Mouse (Mus musculus) left cerebral cortex, adult 8-10 months (tissue): ENCODE measurements around the gene Eps8. TPM values are rescaled to one million over a fixed set of nuclear protein-coding genes. Genes with fewer than 3 reads are reported as not detected.
"Not testable (repeated sequence)": the region's sequence is repeated elsewhere in the genome, so short reads cannot be mapped to it uniquely, and the experiment has no call there.

Experiments used
- DNase-seq, 2 experiments: peaks; one replicate each; pipeline ENCODE4 v3.0.0; 2022; ENCODE audit warnings: low spot score in 2 of 2
- total RNA-seq, 4 experiments: library from RNA; stranded (reverse); gene quantifications; 2 replicates each; pipeline ENCODE4 v1.2.4; 2022

Eps8 gene
- total RNA-seq, 4 experiments from 2014 or later, result 26.7 to 32.0 (median 30.2) TPM

DNA sequence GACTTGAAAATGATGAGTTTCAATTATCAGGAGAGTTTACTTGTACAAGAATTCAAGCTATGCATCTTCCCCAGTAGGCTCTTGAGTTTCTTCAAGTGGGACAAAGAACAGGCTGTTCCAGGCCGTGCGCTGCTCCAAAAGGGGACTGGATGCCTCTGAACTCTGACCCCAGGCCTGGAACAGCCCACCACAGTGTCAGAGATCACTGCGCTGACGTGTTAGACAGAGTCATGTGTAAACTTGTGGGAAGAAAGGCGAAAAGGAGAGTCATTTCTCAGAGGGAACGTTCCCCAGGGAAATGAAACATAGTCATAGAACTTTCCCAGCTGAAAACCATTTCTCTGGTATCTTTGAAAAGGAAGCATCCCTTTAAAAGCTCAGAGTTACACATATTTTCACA is 167.2 kb downstream of the Eps8 start:
- no peak for DNase-seq

DNA sequence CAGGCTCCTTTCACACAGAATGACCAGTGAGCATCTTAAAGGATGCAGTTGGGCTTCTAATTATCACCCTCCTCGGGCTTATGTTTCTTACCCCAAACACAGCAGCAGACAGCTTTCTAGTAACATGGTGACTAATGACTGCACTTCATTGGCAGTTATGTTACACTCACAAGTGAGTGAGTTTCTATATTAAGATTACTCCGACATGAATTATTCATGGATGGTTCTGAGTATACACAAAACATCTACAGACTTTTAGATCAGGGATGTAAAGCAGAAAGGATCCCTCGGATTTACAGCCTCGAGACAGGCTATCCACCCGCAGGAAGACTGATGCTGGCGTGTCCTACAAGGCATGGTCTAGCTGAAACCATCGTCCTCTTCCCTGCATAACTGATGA is 171.8 kb downstream of the Eps8 start:
- DNase-seq, result no peak

DNA sequence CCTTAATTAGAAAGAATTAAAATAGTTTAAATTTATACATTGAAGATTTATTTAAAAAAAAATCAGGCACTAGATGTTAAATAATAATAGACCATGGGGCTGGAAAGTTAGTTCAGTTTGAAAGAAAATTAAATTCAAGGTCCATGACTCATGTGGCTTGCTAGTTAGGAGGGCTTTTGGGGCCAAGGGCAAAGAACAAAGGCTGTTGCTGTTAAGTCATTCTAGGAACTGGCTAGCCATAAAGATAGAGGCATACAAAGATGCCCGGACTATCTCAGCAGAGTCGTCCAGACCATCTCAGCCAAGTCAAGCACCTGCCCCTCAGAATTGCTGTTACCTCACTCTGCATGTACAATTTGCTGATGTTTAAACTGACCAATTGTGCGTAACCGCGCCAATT is 179.0 kb downstream of the Eps8 start:
- DNase-seq, result not testable (repeated sequence)

DNA sequence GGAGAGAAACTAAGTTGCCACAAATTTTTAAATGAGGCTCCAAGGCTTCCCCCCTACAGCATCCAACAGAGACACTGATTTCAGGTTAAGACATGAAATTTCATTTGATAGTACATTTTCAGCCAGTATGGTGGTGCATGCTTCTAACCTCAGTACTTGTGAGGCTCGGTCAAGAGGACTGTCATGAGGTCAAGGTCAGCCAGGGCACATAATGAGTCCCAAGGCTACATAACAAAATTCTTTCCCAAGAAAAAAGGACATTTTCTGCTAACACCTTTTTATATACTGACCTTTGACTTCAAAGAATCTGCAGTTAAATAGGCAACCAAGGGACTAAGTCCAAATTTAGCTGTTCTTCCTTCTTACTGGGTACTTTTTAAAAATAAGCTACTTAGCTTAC is 181.2 kb downstream of the Eps8 start:
- no peak for DNase-seq

DNA sequence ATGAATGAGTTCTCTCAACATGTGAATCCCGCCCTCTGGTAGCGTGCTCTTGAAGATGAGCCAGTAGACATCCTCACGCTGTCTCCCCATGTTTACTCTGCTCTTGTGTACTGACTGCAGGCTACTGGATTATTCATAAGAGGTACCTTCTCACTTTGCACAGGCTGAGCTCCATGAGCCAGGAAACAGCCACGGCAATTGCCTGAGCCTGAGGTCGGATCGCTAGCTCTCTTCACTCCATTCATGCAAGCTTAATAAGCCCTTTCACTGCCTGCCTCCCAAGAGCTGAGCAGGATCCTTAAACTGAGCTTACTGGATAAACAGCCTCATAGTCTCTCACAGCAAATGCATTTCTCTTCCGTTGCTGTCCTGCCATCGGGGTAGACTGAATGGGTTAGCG is 182.5 kb downstream of the Eps8 start:
- DNase-seq, result no peak

DNA sequence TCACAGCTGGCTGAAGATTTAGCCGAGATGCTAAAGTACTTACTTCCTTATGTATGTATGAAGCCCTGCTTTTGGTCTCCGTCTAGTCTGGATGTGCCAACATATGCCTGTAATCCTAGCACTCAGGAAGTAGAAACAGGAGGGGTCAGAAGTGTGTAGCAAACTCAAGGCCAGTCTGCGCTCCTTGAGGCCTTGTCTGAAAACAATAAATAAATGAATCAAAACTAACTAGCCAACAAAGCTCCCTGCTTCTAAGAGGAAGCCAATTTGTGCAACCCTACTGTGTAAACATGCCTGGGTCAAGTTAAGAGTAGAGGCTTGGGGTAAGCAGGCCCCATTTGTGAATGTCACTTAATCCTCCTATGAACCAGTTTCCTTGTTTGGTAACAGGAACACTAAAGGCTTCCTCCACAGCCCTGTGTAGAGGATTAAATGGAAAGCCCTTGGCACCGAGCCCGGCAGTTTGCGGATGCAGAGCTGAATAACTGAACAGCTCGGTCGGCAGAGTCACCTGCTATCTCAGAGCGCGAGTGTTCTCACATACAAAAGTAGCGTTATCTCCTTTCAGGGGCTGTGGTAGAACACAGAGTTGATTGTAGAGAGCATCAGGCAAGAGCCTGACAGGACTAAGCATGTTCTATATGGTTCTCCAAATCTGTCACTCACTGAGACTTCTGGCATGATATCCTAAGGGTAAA is 183.6 kb downstream of the Eps8 start:
- peak; percentile 49 to 74 for DNase-seq

DNA sequence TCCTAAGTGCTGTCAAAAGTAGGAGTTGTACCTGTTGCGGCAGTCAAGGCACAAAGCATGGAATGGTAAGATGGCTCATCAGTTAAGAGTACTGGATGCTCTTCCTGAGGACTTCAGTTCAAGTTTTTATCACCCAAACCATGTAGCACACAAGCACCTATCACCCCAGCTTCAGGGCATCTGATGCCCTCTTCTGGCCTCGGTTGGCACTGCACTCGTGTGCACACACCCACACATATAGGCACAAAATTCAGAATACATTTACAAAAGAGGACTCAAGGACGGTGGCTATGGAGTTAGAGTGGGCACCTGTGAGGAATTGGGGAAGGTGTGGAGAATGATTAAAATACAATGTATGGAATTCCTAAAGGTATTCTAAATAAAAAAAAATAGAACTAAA is 185.1 kb downstream of the Eps8 start:
- DNase-seq, result no peak

DNA sequence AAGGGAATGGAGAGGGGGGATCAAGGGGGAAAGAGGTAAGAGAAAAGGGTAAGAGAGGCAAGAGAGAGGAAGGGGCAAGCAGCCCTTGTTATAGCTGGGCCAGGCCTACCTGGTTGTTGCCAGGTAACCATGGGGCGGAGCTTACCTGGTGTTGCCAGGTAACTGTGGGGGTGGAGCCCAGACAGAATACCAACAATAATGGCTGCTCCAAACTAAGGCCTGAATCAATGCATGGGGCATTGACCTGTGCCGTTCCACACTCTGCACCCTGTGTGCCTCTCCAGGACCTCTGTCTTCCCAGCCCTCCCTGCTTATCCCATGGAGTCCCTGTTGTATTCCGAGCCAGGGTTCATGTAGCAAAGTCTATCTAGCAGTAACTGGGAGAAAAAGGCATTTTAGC is 187.0 kb downstream of the Eps8 start:
- no peak for DNase-seq

DNA sequence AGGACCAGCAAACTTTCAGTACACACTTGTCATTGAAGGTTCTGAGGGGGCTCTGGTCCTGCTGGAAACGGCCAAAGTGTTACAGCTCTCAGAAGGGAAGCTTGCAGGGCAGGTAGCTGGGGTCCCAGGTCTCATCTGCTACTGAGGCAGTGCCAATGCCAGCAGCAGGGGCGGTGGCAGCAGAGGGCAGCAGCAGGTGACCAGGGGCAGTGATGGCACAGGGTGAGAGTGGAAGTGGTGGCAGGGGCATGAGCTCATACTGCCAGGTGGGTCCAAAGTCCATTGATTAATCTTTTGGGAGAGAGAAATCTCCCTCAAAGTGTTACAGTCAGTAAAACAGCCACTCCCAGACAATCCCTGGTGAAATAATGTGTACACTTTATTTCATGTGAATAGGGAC is 188.4 kb downstream of the Eps8 start:
- DNase-seq, result no peak

DNA sequence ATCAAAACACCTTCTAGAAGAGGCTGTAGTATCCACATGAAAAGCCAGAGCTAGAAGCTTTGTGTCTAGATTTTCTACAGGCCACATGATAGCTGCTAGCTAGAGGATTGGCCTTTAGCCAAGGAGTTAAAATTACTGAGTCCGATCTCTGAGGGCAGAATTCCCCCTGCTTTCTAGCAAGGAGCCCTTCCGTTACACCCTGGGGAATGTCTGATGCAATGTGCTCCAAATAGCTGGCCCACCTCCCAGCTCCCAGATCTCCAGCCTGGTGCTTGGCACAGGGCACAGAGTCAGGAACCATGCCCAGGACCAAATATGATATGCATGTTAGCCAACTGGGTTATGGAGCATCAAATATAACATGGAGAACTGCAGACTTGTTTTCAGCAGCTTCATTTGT is 189.4 kb downstream of the Eps8 start:
- no peak for DNase-seq

DNA sequence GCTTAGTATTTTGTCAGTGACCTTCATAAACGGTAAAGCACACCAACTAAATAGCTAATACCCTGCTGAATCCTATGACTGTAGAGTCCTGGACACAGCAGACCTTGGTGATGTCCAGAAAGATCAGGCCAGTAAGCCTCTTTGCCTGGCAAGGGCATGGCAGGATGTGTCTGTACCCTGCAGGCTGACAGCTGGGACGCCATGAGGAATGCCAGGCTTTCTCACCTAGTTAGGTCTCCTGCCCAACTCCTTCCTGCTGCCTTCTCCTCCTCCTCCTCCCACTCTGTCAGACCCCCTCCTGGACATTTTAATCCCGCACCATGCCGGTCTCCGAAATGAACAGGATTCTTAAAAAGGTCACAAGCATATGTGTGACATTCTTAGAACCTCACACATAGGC is 190.9 kb downstream of the Eps8 start:
- DNase-seq, result no peak

DNA sequence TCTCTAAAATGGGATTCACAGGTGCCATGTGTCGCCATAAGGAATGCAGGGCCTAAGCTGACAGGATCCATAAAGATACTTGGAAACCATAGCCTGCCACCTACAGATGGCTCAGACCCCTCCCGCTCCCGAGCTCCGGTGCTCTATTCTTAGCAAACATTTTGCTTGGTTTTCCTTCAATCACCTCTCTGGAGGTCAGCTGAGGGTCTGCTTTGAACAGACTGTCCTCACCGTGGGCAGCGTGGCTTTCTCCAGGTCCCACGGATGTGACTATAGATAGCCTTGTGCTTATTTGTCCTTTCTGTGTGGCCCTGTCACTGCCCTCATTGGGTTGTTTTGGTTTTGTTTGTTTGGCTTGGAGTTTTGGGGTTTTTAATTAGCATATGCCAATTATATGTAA is 196.5 kb downstream of the Eps8 start:
- no peak for DNase-seq

DNA sequence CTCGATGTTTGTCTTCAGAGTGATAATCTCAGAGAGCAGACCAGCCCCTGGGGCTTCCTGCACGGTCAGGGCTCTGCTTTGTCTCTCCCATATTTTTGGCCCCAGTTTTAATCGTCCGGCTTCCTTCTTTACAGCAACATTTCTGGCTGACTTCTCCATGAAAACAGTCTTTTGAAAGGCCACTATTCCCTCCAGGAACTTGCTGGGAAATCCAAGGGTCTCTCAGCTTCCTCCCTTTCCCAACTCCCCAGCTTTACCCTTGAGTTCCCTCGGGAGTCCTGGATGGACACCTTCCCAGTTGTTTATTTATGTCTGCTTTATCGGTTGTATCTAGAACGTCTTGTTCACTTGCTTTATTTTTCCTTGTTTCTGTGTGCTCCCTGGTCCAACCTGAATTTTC is 197.5 kb downstream of the Eps8 start:
- DNase-seq, result no peak

DNA sequence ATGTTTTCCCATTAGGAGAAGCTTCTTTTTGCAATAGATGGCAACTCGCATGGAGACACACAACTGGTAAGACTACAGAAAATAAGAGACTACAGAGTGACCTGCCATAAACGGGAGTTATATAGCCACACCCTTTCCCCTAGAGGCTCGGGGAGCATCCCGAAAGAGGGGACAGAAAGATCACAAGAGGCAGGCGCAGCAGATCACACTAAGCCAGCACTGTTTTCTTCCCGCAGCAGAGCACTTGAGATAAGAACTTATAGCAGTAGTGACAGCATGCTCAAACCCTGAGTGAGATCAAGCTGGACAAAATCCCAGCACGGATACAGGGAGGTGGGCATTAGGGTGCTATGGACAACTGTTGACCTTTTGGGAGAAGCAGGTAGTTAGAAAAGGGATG is 198.6 kb downstream of the Eps8 start:
- no peak for DNase-seq

DNA sequence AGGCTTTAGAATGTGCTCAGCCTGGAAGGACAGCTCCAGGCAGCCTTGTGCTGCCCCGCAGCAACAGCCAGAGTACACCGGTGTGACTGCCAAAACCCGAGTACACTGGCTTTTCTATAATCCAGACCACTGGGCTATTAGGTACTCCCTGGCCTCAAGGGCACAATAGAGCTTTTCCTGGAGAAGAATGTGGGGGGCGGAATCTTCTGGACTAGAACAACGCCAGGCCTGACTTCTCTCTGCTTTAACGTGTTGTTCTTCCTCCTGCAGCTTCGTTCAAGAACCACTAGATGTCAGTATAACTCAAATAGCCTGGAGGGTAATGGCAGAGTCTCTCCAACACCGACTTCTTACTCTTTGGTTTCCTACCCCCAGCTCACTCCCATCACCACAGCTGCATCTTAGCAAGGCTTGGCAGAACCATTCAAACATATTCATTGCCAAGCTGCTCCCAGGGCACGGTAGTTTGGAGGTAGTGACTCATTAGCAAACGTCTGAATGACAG is 199.1 kb downstream of the Eps8 start:
- DNase-seq, result peak in 1 of 2 experiments; percentile 15

DNA sequence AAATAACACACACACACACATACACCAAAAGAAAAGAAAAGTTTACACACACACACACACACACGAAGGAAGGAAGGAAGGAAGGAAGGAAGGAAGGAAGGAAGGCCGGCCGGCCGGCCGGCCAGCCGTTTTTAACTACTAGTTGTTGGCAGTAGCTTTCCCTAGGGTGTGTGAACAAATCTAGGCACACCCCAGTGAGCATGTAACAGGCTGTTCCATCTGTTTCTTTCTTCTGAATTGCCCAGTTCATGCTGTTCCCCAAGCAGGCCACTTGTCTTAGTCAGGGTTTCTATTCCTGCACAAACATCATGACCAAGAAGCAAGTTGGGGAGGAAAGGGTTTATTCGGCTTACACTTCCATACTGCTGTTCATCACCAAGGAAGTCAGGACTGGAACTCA is 208.6 kb downstream of the Eps8 start:
- not testable (repeated sequence) for DNase-seq

DNA sequence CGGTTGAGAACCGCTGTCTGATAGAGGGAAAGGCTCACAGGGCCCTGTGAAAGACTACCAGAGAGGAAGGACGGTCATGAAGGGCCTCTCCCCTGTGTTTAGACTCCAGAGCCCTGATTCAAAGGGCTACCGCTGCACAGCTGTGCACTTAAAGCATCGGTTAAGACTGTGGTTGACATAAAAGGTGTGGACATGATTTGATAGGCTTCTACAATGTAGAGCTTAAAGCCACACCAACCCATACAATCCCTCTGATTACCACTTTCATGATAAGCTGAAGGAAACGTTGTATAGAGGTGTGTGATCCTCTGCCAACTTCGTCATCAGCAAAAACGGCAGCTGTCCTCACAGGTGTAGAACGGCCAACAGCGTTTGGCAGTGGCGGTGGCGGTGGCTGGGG is 211.6 kb downstream of the Eps8 start:
- DNase-seq, result no peak

DNA sequence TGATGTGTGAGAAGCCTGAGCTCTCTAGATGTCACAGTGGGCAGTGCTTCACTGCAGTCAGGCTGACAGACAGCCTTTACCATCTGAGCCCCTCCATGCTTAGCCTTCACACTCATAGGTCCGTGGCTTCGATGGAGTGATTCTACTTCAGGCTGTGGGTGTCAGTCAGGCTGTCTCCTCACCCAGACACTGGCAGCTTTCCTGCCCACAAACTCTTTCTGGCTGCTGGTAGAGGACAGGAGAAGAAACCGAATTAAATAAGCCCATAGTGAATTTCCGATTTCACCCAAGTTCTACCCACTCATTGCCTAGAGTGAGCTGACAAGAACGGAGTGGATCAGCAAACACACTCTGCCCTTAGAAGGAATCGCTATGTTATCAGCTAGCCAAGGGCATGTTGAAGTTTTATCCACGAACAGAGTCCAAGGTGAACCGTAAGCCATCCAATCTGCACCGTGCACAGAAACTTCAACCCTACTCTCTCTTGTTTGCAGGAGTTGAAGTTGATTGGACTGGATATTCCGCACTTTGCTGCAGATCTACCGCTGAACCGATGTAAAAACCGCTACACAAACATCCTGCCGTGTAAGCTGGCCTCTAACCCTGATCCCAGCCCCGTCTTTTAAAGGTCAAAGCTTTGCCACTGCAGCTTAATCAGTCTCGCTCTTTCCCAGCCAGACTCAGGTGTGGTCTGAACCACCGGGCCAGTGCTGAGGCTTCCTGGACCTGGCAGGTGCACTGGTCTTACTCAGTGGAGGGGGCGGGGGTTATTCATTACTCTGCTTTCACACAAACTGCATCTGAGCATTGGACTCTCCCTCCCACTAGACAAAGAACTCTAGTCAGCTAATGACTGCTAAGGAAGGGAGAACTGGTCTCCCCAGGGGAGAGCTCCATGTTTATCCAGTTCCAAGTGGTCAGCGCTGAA is 213.9 kb downstream of the Eps8 start:
- peak in 1 of 2 experiments; percentile 29 for DNase-seq

DNA sequence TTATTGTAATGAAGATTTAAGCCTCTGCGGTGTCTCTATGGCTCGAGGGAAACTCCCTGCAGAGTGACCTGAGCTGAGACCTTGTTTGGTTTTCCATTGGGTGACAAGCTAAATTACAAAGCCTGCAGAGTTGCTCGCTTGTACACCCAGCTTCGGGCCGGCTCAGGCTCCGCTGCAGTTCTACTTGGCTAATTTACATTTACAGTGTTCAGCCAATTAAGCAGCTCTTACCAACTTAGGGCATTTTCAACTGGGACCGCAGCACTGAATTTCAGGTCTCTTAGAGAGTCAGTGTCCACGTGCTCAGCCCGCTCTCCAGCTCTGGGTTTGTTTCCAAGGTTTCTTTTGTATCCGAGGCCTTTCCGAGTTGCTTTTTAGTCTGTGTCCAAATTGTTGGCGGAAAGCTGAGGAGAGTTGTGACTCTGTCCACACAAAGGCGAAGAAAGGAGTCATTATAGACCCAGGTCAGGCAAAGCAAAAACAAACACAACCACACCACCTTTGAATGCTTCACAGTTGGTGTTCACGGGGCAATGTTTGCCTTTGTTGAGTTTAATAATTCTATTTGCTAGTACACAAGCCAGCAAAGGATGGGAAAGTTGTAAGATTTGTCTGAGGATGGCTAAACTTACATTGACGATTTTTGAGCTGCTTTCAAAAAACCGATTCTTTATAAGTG is 216.6 kb downstream of the Eps8 start:
- DNase-seq, result peak in 1 of 2 experiments; percentile 21

DNA sequence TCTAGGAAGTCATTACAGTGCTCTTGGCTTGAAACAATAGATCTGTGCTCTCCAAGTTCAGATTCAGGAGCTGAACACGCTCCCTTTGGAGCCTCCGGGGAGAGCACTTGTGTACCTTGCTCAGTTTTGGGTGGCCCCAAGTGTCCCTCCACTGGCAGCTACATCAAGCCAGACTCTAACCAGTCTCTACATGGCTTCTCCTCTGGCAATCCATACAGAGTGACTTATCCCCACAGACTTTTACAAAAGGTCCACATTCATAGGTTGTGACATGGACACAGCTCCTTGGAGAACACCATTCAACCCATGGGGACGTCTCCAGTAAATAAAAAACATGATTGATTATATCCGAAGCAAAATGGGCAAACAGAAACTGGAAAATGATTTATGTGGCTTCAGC is 217.2 kb downstream of the Eps8 start:
- no peak for DNase-seq

DNA sequence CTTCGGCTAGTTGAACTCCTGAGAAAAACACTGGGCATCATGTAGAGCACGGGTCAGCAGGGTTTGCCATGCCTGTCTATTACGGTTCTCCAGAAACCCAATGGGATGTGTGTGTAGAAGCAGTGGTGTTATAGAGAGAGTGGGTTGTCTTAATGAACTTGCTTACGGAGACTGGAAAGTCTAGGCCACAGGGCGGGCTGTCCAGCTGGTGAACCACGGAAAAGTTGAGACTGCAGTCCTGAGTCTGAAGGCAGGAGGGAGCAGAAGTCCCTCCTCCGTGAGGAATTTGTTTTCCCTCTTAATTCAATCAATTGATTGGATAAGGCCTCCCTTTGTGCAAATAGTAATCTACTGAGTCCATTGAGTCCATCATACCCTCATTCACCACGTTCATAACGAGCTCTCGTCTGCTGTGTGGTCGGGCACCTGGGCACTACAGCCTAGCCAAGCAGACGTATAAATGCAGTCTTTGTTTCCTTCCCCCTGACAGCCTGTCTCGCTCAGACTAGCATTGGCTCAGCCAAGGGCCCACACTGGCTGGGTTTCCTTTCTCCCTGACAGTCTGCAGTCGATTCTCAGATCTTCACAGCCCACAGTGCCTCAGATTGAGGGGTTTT is 221.0 kb downstream of the Eps8 start:
- DNase-seq, result no peak
